15 mouse cellular contexts compared by ENCODE assay signal in the genomic region with DNA sequence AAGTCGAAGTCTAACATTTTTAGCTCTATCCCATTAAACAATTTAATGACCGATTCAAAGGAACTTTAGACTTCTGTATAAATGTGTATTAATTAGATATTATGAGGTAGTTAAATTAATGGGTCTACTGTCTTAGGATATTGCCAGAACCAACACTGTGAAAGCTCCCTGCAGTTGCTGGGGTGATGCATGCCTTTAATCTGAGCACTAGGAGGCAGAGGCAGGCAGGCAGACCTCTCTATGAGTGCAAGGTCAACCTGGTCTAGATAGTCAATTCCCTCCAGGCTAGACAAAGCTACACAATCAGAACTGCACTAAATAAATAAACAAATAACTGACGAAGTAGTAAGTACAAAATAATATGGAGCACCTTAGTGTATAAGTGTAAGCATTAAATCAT. TPM values are rescaled to one million over a fixed set of nuclear protein-coding genes. Genes with fewer than 3 reads are reported as not detected.
A peak's percentile ranks its signal among the peaks of the same experiment; 100 is the strongest.
DNase-seq lines count a peak whose midpoint lies in the region; ATAC-seq and TF ChIP-seq lines count a peak whose summit lies in the region.
"Had no signal": no experiment of that assay in that cellular context is flagged by ENCODE, and none has a peak within 500 bp of the region (broad histone marks: within the 10 kb centered on the region; RNA-seq: fewer than 3 reads in every experiment).

No protein-coding gene starts in this region.

- H3K4me2 ChIP-seq in liver, embryonic 12.5 days: no peak overlapping the region
- H3K4me2 ChIP-seq: midbrain, embryonic 11.5 days; stomach, embryonic 15.5 days had no signal

- peak; percentile 66 for TF ChIP-seq CTCF in liver, adult 2 months (IDR thresholded peaks at IDR 0.05; ENCODE audit: low read depth, low read length)

- H3K27ac ChIP-seq in liver, adult 2 months (replicated peaks; ENCODE audit: insufficient read depth, low read depth, low read length): no peak overlapping the region
- H3K27ac ChIP-seq in liver, embryonic 12.5 days: no peak overlapping the region
- H3K27ac ChIP-seq: heart, embryonic 10.5 days; stomach, embryonic 15.5 days had no signal

- no peaks in the 10 kb centered on the region for H3K9me3 ChIP-seq in liver, embryonic 12.5 days (replicated peaks)
- H3K9me3 ChIP-seq: heart, embryonic 10.5 days; stomach, embryonic 15.5 days had no signal

- no peak for TF ChIP-seq POLR2A in liver, adult 2 months (IDR thresholded peaks at IDR 0.05; ENCODE audit: extremely low read depth, insufficient read depth, low read length)

- ATAC-seq in liver, embryonic 12.5 days: no peak
- ATAC-seq: forebrain, embryonic 14.5 days had no signal

- peaks cover 3% of the 10 kb centered on the region; the same call in 1 of the 2 replicates for H3K36me3 ChIP-seq in liver, adult 2 months (ENCODE audit: control insufficient read depth, insufficient read depth, low read length)
- H3K36me3 ChIP-seq in liver, embryonic 12.5 days: no peaks in the 10 kb centered on the region
- H3K36me3 ChIP-seq: heart, embryonic 10.5 days; stomach, embryonic 15.5 days had no signal

- H3K27me3 ChIP-seq in liver, adult 2 months (ENCODE audit: control insufficient read depth, insufficient read depth, low read length): no peaks in the 10 kb centered on the region
- H3K27me3 ChIP-seq in liver, embryonic 12.5 days (replicated peaks): peaks cover 5% of the 10 kb centered on the region
- H3K27me3 ChIP-seq: stomach, embryonic 15.5 days had no signal

- DNase-seq in embryo, embryonic 10 days (ENCODE audit: low spot score): peak; percentile 32
- DNase-seq in embryo, embryonic 9.5 days (ENCODE audit: extremely low spot score): no peak
- no peak for DNase-seq in liver, adult 2 months (ENCODE audit: extremely low read depth, low read depth, low spot score)
- DNase-seq in 3T3-L1 (ENCODE audit: low read depth, low spot score) (peak; percentile 57), R1 (ENCODE audit: low read depth, low spot score) (peak; percentile 16)
- no peak for DNase-seq in right cerebral cortex, adult 18-20 months
- DNase-seq: cerebellum, adult 18-20 months; lung, postnatal 10 days; thymus, postnatal 4 days had no signal

- WGBS in liver, adult 2 months: 68% methylated on average over 3 of the region's 3 CpGs
- 65% methylated on average over 3 of the region's 3 CpGs for WGBS in liver, embryonic 12.5 days (ENCODE audit: insufficient replicate concordance)

- H3K4me3 ChIP-seq in liver, adult 2 months (ENCODE audit: insufficient read depth, low read depth, low read length): no peak overlapping the region
- no peak overlapping the region for H3K4me3 ChIP-seq in liver, embryonic 12.5 days
- H3K4me3 ChIP-seq: heart, embryonic 10.5 days; stomach, embryonic 15.5 days had no signal

- H3K4me1 ChIP-seq in liver, adult 2 months (ENCODE audit: control insufficient read depth, insufficient read depth, low read length): peaks cover 26% of the 10 kb centered on the region
- peaks cover 8% of the 10 kb centered on the region for H3K4me1 ChIP-seq in liver, embryonic 12.5 days

- peaks cover 16% of the 10 kb centered on the region for H3K79me2 ChIP-seq in liver, adult 2 months (ENCODE audit: control insufficient read depth, insufficient read depth, low read length)

- no peak overlapping the region for H3K9ac ChIP-seq in liver, adult 2 months (ENCODE audit: low read depth, low read length)
- no peak overlapping the region for H3K9ac ChIP-seq in liver, embryonic 12.5 days
- H3K9ac ChIP-seq: stomach, embryonic 15.5 days had no signal

RNA-seq across cellular contexts. Expression of a gene that starts 3.1 kb away (rescaled TPM):
- 62.8 and 87.4 TPM in 2 replicates for total RNA-seq in liver, adult 2 months (2014; rRNA removed)
- 66.3 and 101 TPM in 2 replicates for polyA plus RNA-seq in liver, adult 2 months (2012; rRNA removed)
- 4.5 and 5.2 TPM in 2 replicates for polyA plus RNA-seq in liver, embryonic 12.5 days (2016; fragmentation: Nextera tagmentation; extraction: Ambion mirVana)

RNA-seq across cellular contexts. Expression of a gene that starts 50.8 kb away (rescaled TPM):
- total RNA-seq in liver, adult 2 months (2014; rRNA removed): 0.20 TPM in 1 of 2 replicates, not detected in the other
- 0.02 TPM in 1 of 2 replicates, not detected in the other for polyA plus RNA-seq in liver, adult 2 months (2012; rRNA removed)
- polyA plus RNA-seq in liver, embryonic 12.5 days (2016; fragmentation: Nextera tagmentation; extraction: Ambion mirVana): 0.58 and 1.3 TPM in 2 replicates
- polyA plus RNA-seq: small intestine, adult 2 months had no signal

Comparison
In these comparisons a context has a peak if more than half of its experiments do, and no peak if none do; other contexts are left out.
1. DNase-seq: peak in embryo, embryonic 10 days (single experiment), 3T3-L1 (single experiment) and R1 (single experiment); none in embryo, embryonic 9.5 days (single experiment), liver, adult 2 months (single experiment) and right cerebral cortex, adult 18-20 months (single experiment).
2. RNA of a gene that starts 3.1 kb away (polyA plus RNA-seq): 66.3 to 101 TPM in liver, adult 2 months; 4.5 to 5.2 TPM in liver, embryonic 12.5 days; every median in the first group is over 10 times any median in the second.